Mouse (Mus musculus) heart, embryonic 13.5 days (tissue): Measurements from ENCODE around the gene Cerkl. TPM values are rescaled to one million over a fixed set of nuclear protein-coding genes. Genes with fewer than 3 reads are reported as not detected.

Experiments
- ATAC-seq: fragments of 200-750 bp; cut with Nextera tagmentation; 2 replicates; pipeline ENCODE4 v1.8.0; 2017; ENCODE audit warnings: moderate TSS enrichment; ENCODE audit not compliant: insufficient number of reproducible peaks, low FRiP score, low TSS enrichment; ENCODE audit errors: extremely low read depth
- H3K27ac ChIP-seq: fragments of 300-500 bp; sonication (generic); replicated peaks from 2 replicates; pipeline ENCODE4 v1.5.1; 2015; ENCODE audit warnings: moderate library complexity, mild to moderate bottlenecking, inconsistent platforms
- H3K27me3 ChIP-seq: fragments of 300-500 bp; sonication (generic); replicated peaks from 2 replicates; pipeline ENCODE4 v1.6.1; 2015; ENCODE audit warnings: mild to moderate bottlenecking, inconsistent platforms
- H3K36me3 ChIP-seq: fragments of 300-500 bp; sonication (generic); 2 replicates; pipeline ENCODE4 v1.6.1; 2015; ENCODE audit warnings: mild to moderate bottlenecking, inconsistent platforms
- H3K4me1 ChIP-seq: fragments of 300-500 bp; sonication (generic); 2 replicates; pipeline ENCODE4 v1.6.1; 2015; ENCODE audit warnings: inconsistent platforms
- H3K4me2 ChIP-seq: fragments of 300-500 bp; sonication (generic); 2 replicates; pipeline ENCODE4 v1.6.1; 2015; ENCODE audit warnings: inconsistent platforms, mild to moderate bottlenecking, moderate library complexity
- H3K4me3 ChIP-seq: fragments of 300-500 bp; sonication (generic); 2 replicates; pipeline ENCODE4 v1.5.1; 2015; ENCODE audit warnings: moderate library complexity, mild to moderate bottlenecking, inconsistent platforms
- H3K9ac ChIP-seq: fragments of 300-500 bp; sonication (generic); 2 replicates; pipeline ENCODE4 v1.6.1; 2015; ENCODE audit warnings: inconsistent platforms, mild to moderate bottlenecking, moderate library complexity
- H3K9me3 ChIP-seq: fragments of 300-500 bp; sonication (generic); 2 replicates; pipeline ENCODE4 v1.6.1; 2016; ENCODE audit warnings: inconsistent platforms
- WGBS: fragments of 180-500 bp; shearing (Covaris S2); methylation state at CpG from one replicate; pipeline ENCODE4 v1.1.7; 2015; ENCODE audit warnings: mixed read lengths; 5-methylcytosine and 5-hydroxymethylcytosine counted together
- polyA plus RNA-seq: library from polyadenylated mRNA; unstranded; fragments of >200 nt; fragmentation: Nextera tagmentation; extraction: Ambion mirVana; gene quantifications from 2 replicates; pipeline ENCODE4 v1.2.1, GENCODE M21; 2015

Cerkl gene
- polyA plus RNA-seq, 1 experiment from 2014 or later: 0.44 TPM

DNA sequence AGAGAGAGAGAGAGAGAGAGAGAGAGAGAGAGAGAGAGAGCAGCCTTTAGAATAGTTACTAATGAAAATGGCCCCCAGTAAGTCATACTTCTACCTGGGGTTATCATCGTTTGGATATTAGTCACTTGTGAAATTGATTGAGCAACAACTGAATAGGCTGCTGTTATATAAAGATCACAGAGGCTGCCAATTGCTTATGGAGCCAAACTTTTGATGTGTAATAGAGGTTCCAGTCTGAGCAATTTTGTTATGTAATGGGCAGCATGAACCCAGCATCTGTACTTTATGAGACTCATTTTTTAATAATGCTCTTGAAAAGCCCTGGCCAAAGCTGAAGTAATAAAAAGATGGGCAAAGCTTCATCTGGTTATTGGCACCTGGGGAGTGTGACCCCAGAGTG lies 166.4 kb downstream of the Cerkl start:
- no peak for ATAC-seq
- no peak overlapping the region for H3K27ac ChIP-seq
- H3K36me3 ChIP-seq: no peaks in the 10 kb centered on the region
- 60% methylated on average over 1 of the region's 1 CpGs for whole genome bisulfite sequencing
- H3K4me1 ChIP-seq: no peaks in the 10 kb centered on the region
- H3K27me3 ChIP-seq: no peaks in the 10 kb centered on the region
- H3K9ac ChIP-seq: no peak overlapping the region
- no peaks in the 10 kb centered on the region for H3K9me3 ChIP-seq
- no peak overlapping the region for H3K4me3 ChIP-seq
- no peak overlapping the region for H3K4me2 ChIP-seq

DNA sequence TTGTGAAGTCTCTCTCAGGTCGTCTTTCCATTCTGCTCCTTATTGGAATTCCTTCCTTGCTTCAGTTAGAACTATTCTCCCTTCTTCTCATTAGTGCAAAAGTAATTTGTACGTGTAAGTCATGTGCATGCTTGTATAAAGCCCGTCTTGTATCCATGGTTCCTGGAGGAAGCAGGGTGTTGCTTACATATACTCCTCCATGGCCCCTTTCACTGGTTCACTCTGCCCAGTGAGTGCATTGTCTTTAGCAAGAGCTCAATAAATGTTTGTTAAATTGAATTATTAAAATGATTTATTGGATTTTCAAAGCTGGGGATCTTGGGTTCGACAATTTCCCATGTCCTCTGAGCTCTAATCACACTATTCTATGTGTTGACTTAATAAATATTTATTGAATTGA lies 172.4 kb downstream of the Cerkl start:
- H3K36me3 ChIP-seq: no peaks in the 10 kb centered on the region
- WGBS: 81% methylated on average over 4 of the region's 4 CpGs
- H3K27me3 ChIP-seq: no peaks in the 10 kb centered on the region
- no peaks in the 10 kb centered on the region for H3K9me3 ChIP-seq
- no peak overlapping the region for H3K4me3 ChIP-seq
- no peaks in the 10 kb centered on the region for H3K4me1 ChIP-seq
- ATAC-seq: no peak
- no peak overlapping the region for H3K9ac ChIP-seq
- H3K4me2 ChIP-seq: no peak overlapping the region
- no peak overlapping the region for H3K27ac ChIP-seq

Other genes starting within 250 kb of the Cerkl start
- 3.8 and 4.1 TPM in 2 replicates for gene Itga4, start 201.4 kb downstream of the Cerkl start, polyA plus RNA-seq
- not detected in 2 replicates for gene Neurod1, start within 50 bp of the Cerkl start, polyA plus RNA-seq
- gene Itprid2, start 178.6 kb upstream of the Cerkl start, polyA plus RNA-seq: 6.4 and 6.9 TPM in 2 replicates